15 mouse cellular contexts compared by ENCODE assay signal in genomic region chr2:169792706-169793105, GRCm38 (mm10).
A peak's percentile ranks its signal among the peaks of the same experiment; 100 is the strongest.
DNase-seq lines count a peak whose midpoint lies in the region; ATAC-seq lines count a peak whose summit lies in the region.
"Had no signal": no experiment of that assay in that cellular context is flagged by ENCODE, and none has a peak within 500 bp of the region (broad histone marks: within the 10 kb centered on the region; RNA-seq: fewer than 3 reads in every experiment).

No protein-coding gene starts in this region.

- peak overlapping the region; percentile 18; the same call in 1 of the 2 replicates for H3K27ac ChIP-seq in hindbrain, embryonic 10.5 days
- no peak overlapping the region for H3K27ac ChIP-seq in hindbrain, embryonic 16.5 days (ENCODE audit: low read depth, low read length)
- H3K27ac ChIP-seq in hindbrain, embryonic 14.5 days = peak overlapping the region; percentile 6; the same call in 1 of the 2 replicates
- no peak overlapping the region for H3K27ac ChIP-seq in stomach, embryonic 16.5 days (ENCODE audit: low read length)
- H3K27ac ChIP-seq: limb, embryonic 13.5 days; midbrain, embryonic 10.5 days had no signal

- H3K4me3 ChIP-seq in hindbrain, embryonic 10.5 days = no peak overlapping the region
- H3K4me3 ChIP-seq in hindbrain, embryonic 16.5 days (ENCODE audit: low read length) = no peak overlapping the region
- no peak overlapping the region for H3K4me3 ChIP-seq in hindbrain, embryonic 14.5 days (replicated peaks; ENCODE audit: low read length)
- no peak overlapping the region for H3K4me3 ChIP-seq in stomach, embryonic 16.5 days (replicated peaks; ENCODE audit: low read length)
- H3K4me3 ChIP-seq: limb, embryonic 13.5 days; midbrain, embryonic 10.5 days had no signal

- H3K9ac ChIP-seq in hindbrain, embryonic 16.5 days (ENCODE audit: low read depth, low read length) = no peak overlapping the region; the same call in 1 of the 2 replicates
- no peak overlapping the region for H3K9ac ChIP-seq in hindbrain, embryonic 14.5 days
- no peak overlapping the region for H3K9ac ChIP-seq in stomach, embryonic 16.5 days (ENCODE audit: low read length)
- H3K9ac ChIP-seq: limb, embryonic 13.5 days had no signal

- peaks cover 31% of the 10 kb centered on the region for H3K4me1 ChIP-seq in hindbrain, embryonic 10.5 days (replicated peaks)
- peaks cover 16% of the 10 kb centered on the region for H3K4me1 ChIP-seq in hindbrain, embryonic 16.5 days (ENCODE audit: control insufficient read depth, insufficient read depth, low read depth, low read length)
- H3K4me1 ChIP-seq in hindbrain, embryonic 14.5 days (replicated peaks; ENCODE audit: control insufficient read depth, insufficient read depth, low read length) = peaks cover 21% of the 10 kb centered on the region
- H3K4me1 ChIP-seq in stomach, embryonic 16.5 days (ENCODE audit: control insufficient read depth, insufficient read depth, low read length) = peaks cover 20% of the 10 kb centered on the region

- WGBS in hindbrain, embryonic 10.5 days = 34% methylated on average over 3 of the region's 3 CpGs
- 23% methylated on average over 3 of the region's 3 CpGs for WGBS in hindbrain, embryonic 16.5 days
- 11% methylated on average over 3 of the region's 3 CpGs for WGBS in hindbrain, embryonic 14.5 days
- WGBS in stomach, embryonic 16.5 days = 44% methylated on average over 3 of the region's 3 CpGs

- H3K9me3 ChIP-seq in hindbrain, embryonic 10.5 days = no peaks in the 10 kb centered on the region
- H3K9me3 ChIP-seq in hindbrain, embryonic 16.5 days (ENCODE audit: control insufficient read depth, low read length) = no peaks in the 10 kb centered on the region
- H3K9me3 ChIP-seq in hindbrain, embryonic 14.5 days (ENCODE audit: control insufficient read depth, low read length) = no peaks in the 10 kb centered on the region
- H3K9me3 ChIP-seq in stomach, embryonic 16.5 days (replicated peaks; ENCODE audit: control insufficient read depth, low read length) = no peaks in the 10 kb centered on the region
- H3K9me3 ChIP-seq: limb, embryonic 13.5 days; midbrain, embryonic 10.5 days had no signal

- no peak for ATAC-seq in hindbrain, embryonic 16.5 days
- no peak for ATAC-seq in hindbrain, embryonic 14.5 days (ENCODE audit: low FRiP score)
- ATAC-seq in stomach, embryonic 16.5 days (ENCODE audit: insufficient read depth, low FRiP score) = 0 out of 2 replicates have a peak, but pooled peaks have one; percentile 34
- no peak for ATAC-seq in inflammation-experienced regulatory T-cells, adult 6 months

- H3K27me3 ChIP-seq in hindbrain, embryonic 10.5 days (ENCODE audit: insufficient read depth, poor library complexity, severe bottlenecking) = peaks cover 3% of the 10 kb centered on the region
- H3K27me3 ChIP-seq in hindbrain, embryonic 16.5 days (replicated peaks; ENCODE audit: control insufficient read depth, insufficient read depth, low read length) = no peaks in the 10 kb centered on the region
- no peaks in the 10 kb centered on the region for H3K27me3 ChIP-seq in hindbrain, embryonic 14.5 days (ENCODE audit: control insufficient read depth, insufficient read depth, low read length)
- no peaks in the 10 kb centered on the region for H3K27me3 ChIP-seq in stomach, embryonic 16.5 days (ENCODE audit: control insufficient read depth, insufficient read depth, low read length)

- no peak overlapping the region for H3K4me2 ChIP-seq in hindbrain, embryonic 16.5 days (ENCODE audit: low read length)
- no peak overlapping the region for H3K4me2 ChIP-seq in hindbrain, embryonic 14.5 days (replicated peaks)
- no peak overlapping the region for H3K4me2 ChIP-seq in stomach, embryonic 16.5 days (ENCODE audit: low read depth, low read length)
- H3K4me2 ChIP-seq: limb, embryonic 13.5 days had no signal

- H3K36me3 ChIP-seq in hindbrain, embryonic 10.5 days = no peaks in the 10 kb centered on the region
- H3K36me3 ChIP-seq in hindbrain, embryonic 16.5 days (ENCODE audit: control insufficient read depth, insufficient read depth, low read length) = no peaks in the 10 kb centered on the region
- H3K36me3 ChIP-seq in hindbrain, embryonic 14.5 days (replicated peaks; ENCODE audit: control insufficient read depth, insufficient read depth) = no peaks in the 10 kb centered on the region
- no peaks in the 10 kb centered on the region for H3K36me3 ChIP-seq in stomach, embryonic 16.5 days (ENCODE audit: control insufficient read depth, insufficient read depth, low read length)
- H3K36me3 ChIP-seq: limb, embryonic 13.5 days; midbrain, embryonic 10.5 days had no signal

- DNase-seq in hindbrain, embryonic 10.5 days (ENCODE audit: low spot score) = no peak
- DNase-seq in kidney, postnatal 4 days = peak; percentile 39 to 44
- DNase-seq in kidney, postnatal 10 days = no peak
- no peak for DNase-seq in hindbrain, embryonic 14.5 days (ENCODE audit: low spot score)
- DNase-seq: cerebellum, adult 18-20 months; gastrocnemius, postnatal 14 days; heart, postnatal 14 days; kidney, postnatal 14 days; lung, postnatal 36 days; right cerebral cortex, postnatal 14 days had no signal

Comparison
In these comparisons a context has a peak if more than half of its experiments do, and no peak if none do; other contexts are left out.
1. DNase-seq: peak in kidney, postnatal 4 days (2 of 2); none in hindbrain, embryonic 10.5 days (single experiment), kidney, postnatal 10 days (single experiment) and hindbrain, embryonic 14.5 days (single experiment).
2. H3K27ac ChIP-seq: peak in hindbrain, embryonic 10.5 days (single experiment) and hindbrain, embryonic 14.5 days (single experiment); none in hindbrain, embryonic 16.5 days (single experiment) and stomach, embryonic 16.5 days (single experiment).